Mouse (Mus musculus): ENCODE data around the gene Ptprr. TPM values are rescaled to one million over a fixed set of nuclear protein-coding genes. Genes with fewer than 3 reads are reported as not detected.

Ptprr gene
- polyA plus RNA-seq, 1 experiment, result 0.35 TPM

DNA sequence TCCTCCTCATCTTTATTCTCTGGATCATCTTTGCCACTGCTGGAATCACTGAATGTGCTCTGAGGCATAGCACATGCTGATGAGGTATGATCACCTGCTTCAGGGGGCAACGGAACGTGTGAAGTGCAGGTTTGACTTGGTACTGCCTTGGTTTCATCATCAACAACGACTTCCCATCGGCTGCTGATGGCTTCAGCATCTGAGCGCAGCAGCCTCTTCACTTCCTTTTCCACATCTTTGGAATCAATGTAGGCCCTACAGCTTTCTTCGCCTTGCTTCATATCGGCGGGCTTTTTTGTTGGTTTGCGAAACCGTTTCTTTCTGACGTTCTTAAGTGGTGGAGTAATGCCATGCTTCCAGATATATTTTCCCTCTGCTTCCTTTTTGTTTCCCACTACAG lies 94.9 kb downstream of the Ptprr start:
- Histone ChIP-seq H3K27me3 (ENCODE audit: control insufficient read depth, insufficient read depth, low read length) (no peaks in the 10 kb centered on the region), H3K4me1 (replicated peaks; ENCODE audit: control insufficient read depth, insufficient read depth, low read length) (no peaks in the 10 kb centered on the region), H3K36me3 (ENCODE audit: control insufficient read depth, insufficient read depth, low read length) (no peaks in the 10 kb centered on the region), H3K4me3 (ENCODE audit: control insufficient read depth, insufficient read depth, low read length) (no peak overlapping the region), H3K27ac (ENCODE audit: control insufficient read depth, insufficient read depth, low read length) (no peak overlapping the region)
- DNase-seq, result no peak
- 97% methylated on average over 11 of the region's 11 CpGs for WGBS
- TF ChIP-seq POLR2A (IDR thresholded peaks at IDR 0.05; ENCODE audit: control insufficient read depth, extremely low read depth, insufficient read depth, low read length, poor library complexity) (no peak), CTCF (IDR thresholded peaks at IDR 0.05; ENCODE audit: borderline replicate concordance, control insufficient read depth, extremely low read depth, insufficient read depth, low read length, poor library complexity) (no peak)

DNA sequence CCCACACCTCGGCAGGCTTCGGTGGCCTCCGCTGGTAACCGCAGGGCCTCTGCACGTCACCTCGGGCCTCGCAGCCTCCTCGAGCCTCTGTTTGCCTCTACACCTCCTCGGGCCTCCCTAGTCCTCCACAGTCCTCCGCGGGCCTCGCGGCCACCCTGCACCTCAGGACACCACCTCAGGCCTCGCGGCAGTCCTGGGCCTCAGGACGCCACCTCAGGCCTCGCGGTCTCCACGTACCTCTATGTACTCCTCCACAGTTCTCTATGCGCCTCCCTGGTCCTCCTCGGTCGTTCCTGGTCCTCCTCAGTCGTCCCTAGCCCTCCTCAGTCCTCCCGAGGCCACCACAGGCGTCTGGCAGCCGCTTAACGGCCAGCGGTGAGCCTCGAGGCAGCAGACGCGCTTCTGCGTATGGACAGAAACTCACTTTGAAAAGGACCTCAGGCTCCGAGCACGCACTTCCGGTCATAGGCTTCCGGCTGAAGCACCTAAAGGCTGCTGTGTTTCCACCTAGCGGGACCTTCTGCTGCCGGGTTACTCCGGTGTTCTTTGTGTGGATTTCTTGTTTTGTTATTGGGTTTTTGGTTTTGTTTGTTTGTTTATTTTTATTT lies 96.0 kb downstream of the Ptprr start, which contains the start of gene 4933416C03Rik:
4933416C03Rik (minus strand) TSS at position 51 of the 608 bp plus-strand sequence.
- Histone ChIP-seq H3K4me1 (replicated peaks; ENCODE audit: control insufficient read depth, insufficient read depth, low read length) (no peaks in the 10 kb centered on the region), H3K27ac (ENCODE audit: control insufficient read depth, insufficient read depth, low read length) (no peak within 1 kb of the TSS), H3K27me3 (ENCODE audit: control insufficient read depth, insufficient read depth, low read length) (no peaks in the 10 kb centered on the region), H3K36me3 (ENCODE audit: control insufficient read depth, insufficient read depth, low read length) (no peaks in the 10 kb centered on the region), H3K4me3 (ENCODE audit: control insufficient read depth, insufficient read depth, low read length) (no peak within 1 kb of the TSS)
- no peak for DNase-seq
- 97% methylated on average over 39 of the region's 39 CpGs for WGBS
- TF ChIP-seq CTCF (IDR thresholded peaks at IDR 0.05; ENCODE audit: borderline replicate concordance, control insufficient read depth, extremely low read depth, insufficient read depth, low read length, poor library complexity), result no peak
- TF ChIP-seq POLR2A (IDR thresholded peaks at IDR 0.05; ENCODE audit: control insufficient read depth, extremely low read depth, insufficient read depth, low read length, poor library complexity), result no peak

DNA sequence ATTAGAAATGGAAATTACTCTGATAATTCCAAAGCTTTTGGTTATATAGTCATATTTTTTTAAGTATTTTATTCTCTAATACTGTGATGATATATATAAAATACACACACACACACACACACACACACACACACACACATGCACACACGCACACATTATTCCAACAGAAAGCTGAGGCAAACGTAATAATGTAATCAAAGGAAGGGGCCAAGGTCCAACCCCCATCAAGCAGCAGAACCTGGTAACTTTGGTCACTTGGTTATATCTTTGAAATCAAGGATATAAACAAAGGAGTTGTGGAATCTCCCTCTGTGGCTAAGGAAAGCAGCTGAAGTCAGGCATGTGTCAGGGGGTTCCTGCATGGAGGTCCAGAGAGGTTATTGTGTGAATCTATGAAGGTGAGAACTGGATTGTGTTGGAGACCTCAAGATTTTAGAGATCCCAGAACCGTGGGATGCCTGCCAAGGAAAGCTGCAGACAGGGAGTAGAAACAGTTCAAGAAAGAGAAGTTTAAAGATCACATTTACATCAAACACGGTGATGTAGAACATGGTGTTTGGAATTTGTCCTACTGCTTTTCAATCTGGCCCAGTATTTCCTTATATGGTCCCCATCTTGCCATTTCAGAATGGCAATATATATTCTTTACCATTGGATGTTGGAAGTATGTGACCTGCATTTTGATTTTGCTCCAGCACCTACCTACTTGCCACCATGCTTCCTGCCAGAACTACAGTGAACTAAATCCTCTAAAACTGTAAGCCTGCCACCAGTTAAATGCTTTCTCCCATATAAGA lies 98.1 kb downstream of the Ptprr start:
- WGBS, result 86% methylated on average over 4 of the region's 4 CpGs
- no peak for TF ChIP-seq POLR2A (IDR thresholded peaks at IDR 0.05; ENCODE audit: control insufficient read depth, extremely low read depth, insufficient read depth, low read length, poor library complexity)
- no peak for TF ChIP-seq CTCF (IDR thresholded peaks at IDR 0.05; ENCODE audit: borderline replicate concordance, control insufficient read depth, extremely low read depth, insufficient read depth, low read length, poor library complexity)
- Histone ChIP-seq H3K36me3 (ENCODE audit: control insufficient read depth, insufficient read depth, low read length) (no peaks in the 10 kb centered on the region), H3K27me3 (ENCODE audit: control insufficient read depth, insufficient read depth, low read length) (no peaks in the 10 kb centered on the region), H3K4me3 (ENCODE audit: control insufficient read depth, insufficient read depth, low read length) (no peak overlapping the region), H3K4me1 (replicated peaks; ENCODE audit: control insufficient read depth, insufficient read depth, low read length) (no peaks in the 10 kb centered on the region), H3K27ac (ENCODE audit: control insufficient read depth, insufficient read depth, low read length) (no peak overlapping the region)
- DNase-seq, result no peak

DNA sequence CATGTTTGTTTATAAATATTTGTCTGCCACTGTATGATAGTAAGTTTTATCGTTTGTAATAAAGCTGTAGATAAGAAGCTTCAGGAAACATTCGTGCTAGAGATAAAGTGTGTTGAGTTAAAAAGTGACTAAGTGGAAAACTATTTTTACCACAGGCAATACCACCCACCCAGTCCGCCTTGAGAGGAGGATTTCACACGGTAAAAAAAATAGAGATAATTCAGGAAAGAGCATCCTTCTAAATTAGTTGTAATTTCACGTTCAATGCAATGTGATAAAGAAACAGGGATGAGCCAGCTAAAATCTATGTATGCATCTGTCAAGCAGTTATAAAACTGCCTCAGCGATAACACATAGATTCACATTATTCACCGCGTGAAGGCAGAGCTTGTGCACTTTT lies 99.0 kb downstream of the Ptprr start:
- Histone ChIP-seq H3K36me3 (ENCODE audit: control insufficient read depth, insufficient read depth, low read length) (no peaks in the 10 kb centered on the region), H3K27ac (ENCODE audit: control insufficient read depth, insufficient read depth, low read length) (no peak overlapping the region), H3K27me3 (ENCODE audit: control insufficient read depth, insufficient read depth, low read length) (no peaks in the 10 kb centered on the region), H3K4me3 (ENCODE audit: control insufficient read depth, insufficient read depth, low read length) (no peak overlapping the region), H3K4me1 (replicated peaks; ENCODE audit: control insufficient read depth, insufficient read depth, low read length) (no peaks in the 10 kb centered on the region)
- no peak for DNase-seq
- TF ChIP-seq POLR2A (IDR thresholded peaks at IDR 0.05; ENCODE audit: control insufficient read depth, extremely low read depth, insufficient read depth, low read length, poor library complexity) (no peak), CTCF (IDR thresholded peaks at IDR 0.05; ENCODE audit: borderline replicate concordance, control insufficient read depth, extremely low read depth, insufficient read depth, low read length, poor library complexity) (no peak)
- 79% methylated on average over 8 of the region's 8 CpGs for WGBS

DNA sequence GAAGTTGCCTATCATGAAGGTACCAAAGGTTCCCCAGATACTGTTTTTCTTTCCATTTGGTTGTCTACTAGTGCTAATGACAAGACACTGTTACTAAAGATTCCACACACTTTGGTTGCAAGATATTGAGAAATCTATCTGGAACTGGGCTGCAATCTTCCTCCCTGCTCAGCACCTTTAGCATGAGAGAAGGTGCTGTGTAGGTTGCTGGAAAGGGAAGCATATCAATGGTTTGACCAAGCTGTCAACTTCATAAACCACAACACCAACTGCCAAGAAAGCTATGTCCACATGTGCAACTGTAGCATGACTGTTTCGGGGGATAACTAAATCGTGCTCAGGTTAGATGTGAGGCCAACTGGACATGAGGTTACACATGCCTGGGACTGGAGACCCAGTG lies 103.5 kb downstream of the Ptprr start:
- no peak for TF ChIP-seq CTCF (IDR thresholded peaks at IDR 0.05; ENCODE audit: borderline replicate concordance, control insufficient read depth, extremely low read depth, insufficient read depth, low read length, poor library complexity)
- no peak for TF ChIP-seq POLR2A (IDR thresholded peaks at IDR 0.05; ENCODE audit: control insufficient read depth, extremely low read depth, insufficient read depth, low read length, poor library complexity)
- DNase-seq, result no peak
- no peaks in the 10 kb centered on the region for H3K36me3 ChIP-seq (ENCODE audit: control insufficient read depth, insufficient read depth, low read length)
- H3K27me3 ChIP-seq (ENCODE audit: control insufficient read depth, insufficient read depth, low read length), result no peaks in the 10 kb centered on the region
- H3K27ac ChIP-seq (ENCODE audit: control insufficient read depth, insufficient read depth, low read length), result no peak overlapping the region
- 14% methylated on average over 2 of the region's 2 CpGs for WGBS
- H3K4me1 ChIP-seq (replicated peaks; ENCODE audit: control insufficient read depth, insufficient read depth, low read length), result no peaks in the 10 kb centered on the region
- H3K4me3 ChIP-seq (ENCODE audit: control insufficient read depth, insufficient read depth, low read length), result no peak overlapping the region

DNA sequence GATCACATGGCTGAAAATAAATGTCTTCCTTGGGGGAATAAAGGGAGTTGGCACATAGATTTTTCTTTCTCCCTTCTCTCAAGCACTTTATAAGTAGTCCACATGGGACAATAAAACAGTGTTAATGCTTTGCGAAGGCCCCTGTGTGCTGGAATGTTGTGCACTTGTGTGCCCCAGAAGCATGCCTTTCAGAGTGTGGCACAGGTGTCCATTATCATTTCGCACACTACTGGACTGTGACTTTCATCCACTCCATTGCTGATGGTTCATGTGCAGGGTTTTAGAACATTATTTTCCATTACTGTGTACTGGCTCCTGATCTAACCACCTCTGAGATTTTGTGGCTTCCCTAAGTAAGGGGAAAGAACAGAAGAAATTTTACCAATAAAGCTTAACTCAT lies 105.8 kb downstream of the Ptprr start:
- 92% methylated on average over 2 of the region's 2 CpGs for WGBS
- no peak for TF ChIP-seq CTCF (IDR thresholded peaks at IDR 0.05; ENCODE audit: borderline replicate concordance, control insufficient read depth, extremely low read depth, insufficient read depth, low read length, poor library complexity)
- Histone ChIP-seq H3K36me3 (ENCODE audit: control insufficient read depth, insufficient read depth, low read length) (no peaks in the 10 kb centered on the region), H3K4me1 (replicated peaks; ENCODE audit: control insufficient read depth, insufficient read depth, low read length) (no peaks in the 10 kb centered on the region), H3K27me3 (ENCODE audit: control insufficient read depth, insufficient read depth, low read length) (no peaks in the 10 kb centered on the region), H3K4me3 (ENCODE audit: control insufficient read depth, insufficient read depth, low read length) (no peak overlapping the region), H3K27ac (ENCODE audit: control insufficient read depth, insufficient read depth, low read length) (no peak overlapping the region)
- DNase-seq, result no peak

Data from thymus, adult 2 months (tissue).